Mouse (Mus musculus) intestine, embryonic 14.5 days (tissue): ENCODE results near the gene Nol3. TPM values are rescaled to one million over a fixed set of nuclear protein-coding genes. Genes with fewer than 3 reads are reported as not detected.

Experiments
- ATAC-seq: fragments of 200-750 bp; cut with Nextera tagmentation; replicated peaks from 2 replicates; pipeline ENCODE4 v1.8.0; 2017; ENCODE audit warnings: low read depth, moderate number of reproducible peaks, moderate TSS enrichment, moderate library complexity; ENCODE audit not compliant: low FRiP score, low TSS enrichment
- DNase-seq: peaks from one replicate; pipeline ENCODE4 v3.0.0-alpha.2; 2018; ENCODE audit warnings: low spot score
- H3K27ac ChIP-seq: fragments of 300-500 bp; sonication (generic); 2 replicates; pipeline ENCODE4 v1.5.1; 2014; ENCODE audit warnings: low read depth, mild to moderate bottlenecking, control low read depth
- H3K27me3 ChIP-seq: fragments of 300-500 bp; sonication (generic); replicated peaks from 2 replicates; pipeline ENCODE4 v1.6.1; 2014; ENCODE audit warnings: low read length, control low read depth; ENCODE audit not compliant: control insufficient read depth, insufficient read depth
- H3K36me3 ChIP-seq: fragments of 300-500 bp; sonication (generic); 2 replicates; pipeline ENCODE4 v1.6.1; 2014; ENCODE audit warnings: low read length, control low read depth; ENCODE audit not compliant: control insufficient read depth, insufficient read depth
- H3K4me1 ChIP-seq: fragments of 300-500 bp; sonication (generic); replicated peaks from 2 replicates; pipeline ENCODE4 v1.6.1; 2014; ENCODE audit warnings: low read length, control low read depth, mixed read lengths; ENCODE audit not compliant: control insufficient read depth, insufficient read depth
- H3K4me2 ChIP-seq: fragments of 300-500 bp; sonication (generic); 2 replicates; pipeline ENCODE4 v1.6.1; 2014; ENCODE audit warnings: low read length
- H3K4me3 ChIP-seq: fragments of 300-500 bp; sonication (generic); 2 replicates; pipeline ENCODE4 v1.5.1; 2014; ENCODE audit warnings: low read depth, low read length, control low read depth, mixed read lengths
- H3K9ac ChIP-seq: fragments of 300-500 bp; sonication (generic); 2 replicates; pipeline ENCODE4 v1.6.1; 2014; ENCODE audit warnings: mild to moderate bottlenecking, low read length
- H3K9me3 ChIP-seq: fragments of 300-500 bp; sonication (generic); 2 replicates; pipeline ENCODE4 v1.6.1; 2016; ENCODE audit warnings: low read length, control low read depth; ENCODE audit not compliant: control insufficient read depth
- WGBS: fragments of 180-500 bp; shearing (Covaris S2); extraction: QIAGEN DNeasy Blood & Tissue Kit; methylation state at CpG from one replicate; pipeline ENCODE4 v1.1.7; 2014; 5-methylcytosine and 5-hydroxymethylcytosine counted together
- polyA plus RNA-seq: library from polyadenylated mRNA; unstranded; fragments of >200 nt; fragmentation: Nextera tagmentation; extraction: Ambion mirVana; gene quantifications from 2 replicates; pipeline ENCODE4 v1.2.1, GENCODE M21; 2014

The Nol3 gene
- polyA plus RNA-seq, 1 experiment from 2014 or later: 1.3 TPM

DNA sequence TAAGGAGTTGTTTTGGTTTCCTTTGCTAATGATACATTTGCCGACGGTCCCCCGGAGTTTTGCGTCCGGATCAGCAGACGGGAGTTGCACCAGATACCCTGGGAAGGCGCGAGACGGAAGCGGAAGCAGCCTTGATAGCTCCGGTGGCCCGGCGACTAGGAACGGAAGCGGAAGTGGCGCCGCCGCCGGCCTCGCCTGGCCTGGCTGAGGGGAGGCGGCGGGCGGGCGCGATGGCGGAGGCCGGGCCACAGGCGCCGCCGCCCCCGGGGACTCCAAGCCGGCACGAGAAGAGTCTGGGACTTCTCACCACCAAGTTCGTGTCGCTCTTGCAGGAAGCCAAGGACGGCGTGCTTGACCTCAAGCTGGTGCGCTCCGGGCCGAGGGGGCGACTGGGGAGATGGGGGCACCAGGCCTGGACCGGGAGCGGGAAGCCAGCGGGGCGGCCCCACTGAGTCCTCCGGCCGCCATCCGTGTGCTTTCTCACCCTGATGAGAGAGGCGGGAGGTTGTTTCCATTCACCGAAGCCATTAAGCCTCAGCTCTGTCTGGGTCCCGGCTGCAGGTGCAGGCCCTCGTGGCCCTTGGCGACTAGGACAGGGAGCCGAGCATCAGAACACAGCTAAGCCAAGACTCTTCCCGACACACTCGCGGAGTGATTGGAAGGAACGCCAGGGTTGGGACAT, 21.7 kb downstream of the Nol3 start, which contains the start of gene E2f4:
Gene E2f4 (plus strand): TSS at position 153 of the 682 bp plus-strand sequence.
- H3K27me3 ChIP-seq: no peaks in the 10 kb centered on the region
- peak; percentile 86 for ATAC-seq
- DNase-seq: peak; percentile 90
- peaks cover 17% of the 10 kb centered on the region for H3K4me1 ChIP-seq
- H3K36me3 ChIP-seq: peaks cover 39% of the 10 kb centered on the region
- peak within 1 kb of the TSS; percentile 63 for H3K9ac ChIP-seq
- 0% methylated on average over 58 of the region's 58 CpGs for WGBS
- peak within 1 kb of the TSS; percentile 59 for H3K4me3 ChIP-seq
- H3K4me2 ChIP-seq: peak within 1 kb of the TSS; percentile 94
- no peaks in the 10 kb centered on the region for H3K9me3 ChIP-seq
- peak within 1 kb of the TSS; percentile 17; the same call in 1 of the 2 replicates for H3K27ac ChIP-seq

DNA sequence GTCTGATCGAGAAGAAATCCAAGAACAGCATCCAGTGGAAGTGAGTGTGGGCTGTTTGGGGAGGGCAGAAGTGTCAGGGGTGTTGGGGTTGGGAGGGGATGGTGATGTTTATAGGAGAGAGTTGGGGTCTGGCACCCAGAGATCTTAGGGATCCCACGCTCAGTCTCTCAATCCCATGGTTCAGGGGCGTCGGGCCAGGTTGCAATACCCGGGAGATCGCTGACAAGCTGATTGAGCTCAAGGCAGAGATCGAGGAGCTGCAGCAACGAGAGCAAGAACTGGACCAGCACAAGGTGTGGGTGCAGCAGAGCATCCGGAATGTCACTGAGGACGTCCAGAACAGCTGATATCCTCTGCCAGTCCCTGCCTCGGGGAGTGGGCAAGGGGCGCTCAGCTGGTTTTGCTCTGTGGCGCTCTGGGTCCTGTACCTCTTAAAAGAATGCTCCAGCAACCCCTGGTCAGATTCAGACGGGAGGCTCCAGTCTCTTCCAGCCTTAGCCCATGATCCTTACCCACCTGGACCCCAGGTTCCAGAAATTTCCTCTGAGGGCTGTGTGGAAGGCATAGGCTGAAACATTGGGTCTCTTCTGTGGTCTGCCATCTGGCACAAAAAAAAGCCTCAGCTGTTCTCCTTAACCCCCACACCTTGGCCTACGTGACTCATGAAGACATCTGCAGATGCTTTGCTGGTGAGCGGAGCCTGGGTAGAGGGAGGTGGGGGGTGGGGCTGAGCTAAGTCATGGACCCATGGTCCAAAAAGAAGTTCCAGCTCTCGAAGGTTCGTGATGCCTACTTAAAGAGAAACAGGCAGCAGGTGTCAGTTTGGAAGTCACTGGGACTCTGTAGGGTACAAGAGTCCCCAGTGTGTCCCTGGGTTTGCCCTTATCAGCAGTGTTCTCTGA, 22.7 kb downstream of the Nol3 start:
- peaks cover 48% of the 10 kb centered on the region for H3K36me3 ChIP-seq
- peak overlapping the region; percentile 63 for H3K9ac ChIP-seq
- 59% methylated on average over 18 of the region's 18 CpGs for WGBS
- DNase-seq: no peak
- H3K27ac ChIP-seq: no peak overlapping the region
- no peak for ATAC-seq
- no peaks in the 10 kb centered on the region for H3K9me3 ChIP-seq
- H3K4me3 ChIP-seq: peak overlapping the region; percentile 59
- peak overlapping the region; percentile 94 for H3K4me2 ChIP-seq
- H3K27me3 ChIP-seq: no peaks in the 10 kb centered on the region
- H3K4me1 ChIP-seq: peaks cover 17% of the 10 kb centered on the region

DNA sequence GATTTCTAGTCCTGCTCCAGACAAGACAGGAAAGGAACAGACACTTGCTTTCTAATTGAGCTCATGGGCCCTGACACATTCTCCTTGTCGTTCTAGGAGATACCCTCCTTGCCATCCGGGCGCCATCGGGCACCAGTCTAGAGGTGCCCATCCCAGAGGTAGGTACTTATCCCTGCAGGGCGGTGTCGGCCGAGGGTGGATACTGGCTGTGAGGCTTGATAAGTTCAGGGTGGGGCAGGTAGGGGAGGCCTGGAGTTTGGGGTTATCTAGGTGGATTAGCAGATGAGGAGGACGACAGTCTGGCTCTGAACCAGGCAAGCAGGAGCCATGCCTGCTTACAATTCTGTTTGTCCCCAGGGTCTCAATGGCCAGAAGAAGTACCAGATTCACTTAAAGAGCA, 24.0 kb downstream of the Nol3 start:
- Histone ChIP-seq H3K4me2 (no peak overlapping the region), H3K4me1 (peaks cover 24% of the 10 kb centered on the region), H3K27me3 (no peaks in the 10 kb centered on the region), H3K4me3 (no peak overlapping the region), H3K9me3 (no peaks in the 10 kb centered on the region), H3K36me3 (peaks cover 59% of the 10 kb centered on the region), H3K9ac (no peak overlapping the region), H3K27ac (no peak overlapping the region)
- no peak for DNase-seq
- no peak for ATAC-seq
- 94% methylated on average over 8 of the region's 8 CpGs for WGBS

DNA sequence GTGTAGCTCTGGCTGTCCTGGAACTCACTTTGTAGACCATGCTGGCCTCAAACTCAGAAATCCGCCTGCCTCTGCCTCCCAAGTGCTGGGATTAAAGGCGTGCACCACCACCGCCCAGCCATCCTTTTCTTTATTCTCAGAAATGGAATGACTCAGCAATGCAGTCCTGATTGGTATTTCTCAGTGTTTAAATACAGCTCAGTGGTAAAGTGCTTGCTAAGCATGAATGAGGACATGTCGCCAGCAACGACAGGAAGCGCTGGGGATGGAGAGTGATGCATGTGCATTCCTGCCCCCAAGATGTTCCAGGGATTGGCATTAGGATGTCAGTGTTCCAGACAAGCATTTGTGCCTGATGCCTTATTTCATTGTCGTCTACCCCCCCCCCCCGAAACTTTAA, 27.5 kb downstream of the Nol3 start:
- Histone ChIP-seq H3K4me3 (no peak overlapping the region), H3K4me1 (peaks cover 22% of the 10 kb centered on the region), H3K27ac (no peak overlapping the region), H3K9me3 (no peaks in the 10 kb centered on the region), H3K4me2 (no peak overlapping the region), H3K27me3 (no peaks in the 10 kb centered on the region), H3K9ac (no peak overlapping the region), H3K36me3 (peaks cover 67% of the 10 kb centered on the region)
- no peak for DNase-seq
- ATAC-seq: no peak
- 80% methylated on average over 8 of the region's 8 CpGs for WGBS

DNA sequence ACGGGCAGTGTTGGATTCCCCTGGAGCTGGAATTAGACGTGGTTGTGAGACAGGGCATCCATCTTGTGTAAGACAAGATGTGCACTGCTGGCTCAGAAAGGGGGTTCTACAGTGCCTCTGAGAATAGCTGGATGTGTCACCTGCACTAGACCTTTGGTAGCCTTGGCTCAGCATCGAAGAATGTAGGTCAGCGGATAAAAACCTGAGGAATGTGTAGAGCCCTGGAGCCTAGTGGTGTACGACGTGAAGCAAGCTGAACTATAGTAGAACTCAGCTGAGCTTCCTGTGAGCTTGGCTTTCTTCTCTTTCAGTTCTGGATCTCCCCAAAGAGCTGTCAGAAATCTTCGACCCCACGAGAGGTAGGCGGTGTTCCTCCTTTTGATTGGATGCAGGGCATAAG, 27.9 kb downstream of the Nol3 start:
- ATAC-seq: no peak
- no peaks in the 10 kb centered on the region for H3K27me3 ChIP-seq
- no peak overlapping the region for H3K27ac ChIP-seq
- WGBS: 84% methylated on average over 9 of the region's 9 CpGs
- no peak overlapping the region for H3K4me2 ChIP-seq
- H3K4me1 ChIP-seq: peaks cover 18% of the 10 kb centered on the region
- H3K4me3 ChIP-seq: no peak overlapping the region
- DNase-seq: no peak
- no peak overlapping the region for H3K9ac ChIP-seq
- no peaks in the 10 kb centered on the region for H3K9me3 ChIP-seq
- H3K36me3 ChIP-seq: peaks cover 69% of the 10 kb centered on the region

DNA sequence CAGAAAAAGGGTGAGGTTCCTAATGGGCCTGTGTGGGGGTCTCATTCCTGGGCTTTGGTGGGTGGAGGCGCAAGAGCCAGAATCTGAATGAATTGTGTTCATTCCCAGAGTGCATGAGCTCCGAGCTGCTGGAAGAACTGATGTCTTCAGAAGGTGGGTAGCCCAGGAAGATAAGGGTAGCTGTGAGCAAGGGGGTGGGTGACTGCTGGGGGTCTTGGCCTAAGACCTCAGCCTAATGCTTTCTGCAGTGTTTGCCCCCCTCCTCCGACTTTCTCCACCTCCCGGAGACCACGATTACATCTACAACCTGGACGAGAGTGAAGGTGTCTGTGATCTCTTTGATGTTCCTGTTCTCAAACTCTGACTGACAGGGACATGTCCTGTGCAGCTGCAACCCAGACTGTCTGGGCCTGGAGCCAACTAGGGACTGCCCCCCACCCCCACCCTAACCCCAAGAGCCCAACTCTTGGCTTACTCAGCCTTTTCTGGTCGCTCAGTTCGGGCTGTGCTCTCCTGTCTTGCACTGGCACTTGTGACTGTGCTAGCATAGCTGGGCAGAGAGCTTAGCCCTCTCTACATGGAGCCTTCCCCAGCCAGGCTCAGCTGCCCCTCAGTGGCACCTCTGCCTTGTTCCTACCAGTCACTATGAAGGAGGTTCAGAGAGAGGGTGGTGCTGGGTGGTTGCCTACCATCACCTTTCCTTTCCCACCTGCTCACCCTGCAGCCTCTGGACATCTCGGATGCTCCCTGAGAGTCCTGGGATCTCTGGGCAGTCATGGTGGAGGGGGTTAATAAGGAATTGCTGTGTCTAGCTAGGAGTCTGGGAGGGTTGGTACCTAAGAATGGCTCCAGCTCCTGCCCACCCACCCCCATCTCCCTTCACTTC, 28.6 kb downstream of the Nol3 start:
- no peak; the same call in 1 of the 2 replicates for ATAC-seq
- WGBS: 62% methylated on average over 9 of the region's 9 CpGs
- Histone ChIP-seq H3K9ac (no peak overlapping the region), H3K4me2 (no peak overlapping the region), H3K27me3 (no peaks in the 10 kb centered on the region), H3K36me3 (peaks cover 65% of the 10 kb centered on the region), H3K4me1 (peaks cover 15% of the 10 kb centered on the region), H3K9me3 (no peaks in the 10 kb centered on the region), H3K27ac (peak overlapping the region; percentile 77; the same call in 1 of the 2 replicates), H3K4me3 (no peak overlapping the region)
- DNase-seq: no peak

DNA sequence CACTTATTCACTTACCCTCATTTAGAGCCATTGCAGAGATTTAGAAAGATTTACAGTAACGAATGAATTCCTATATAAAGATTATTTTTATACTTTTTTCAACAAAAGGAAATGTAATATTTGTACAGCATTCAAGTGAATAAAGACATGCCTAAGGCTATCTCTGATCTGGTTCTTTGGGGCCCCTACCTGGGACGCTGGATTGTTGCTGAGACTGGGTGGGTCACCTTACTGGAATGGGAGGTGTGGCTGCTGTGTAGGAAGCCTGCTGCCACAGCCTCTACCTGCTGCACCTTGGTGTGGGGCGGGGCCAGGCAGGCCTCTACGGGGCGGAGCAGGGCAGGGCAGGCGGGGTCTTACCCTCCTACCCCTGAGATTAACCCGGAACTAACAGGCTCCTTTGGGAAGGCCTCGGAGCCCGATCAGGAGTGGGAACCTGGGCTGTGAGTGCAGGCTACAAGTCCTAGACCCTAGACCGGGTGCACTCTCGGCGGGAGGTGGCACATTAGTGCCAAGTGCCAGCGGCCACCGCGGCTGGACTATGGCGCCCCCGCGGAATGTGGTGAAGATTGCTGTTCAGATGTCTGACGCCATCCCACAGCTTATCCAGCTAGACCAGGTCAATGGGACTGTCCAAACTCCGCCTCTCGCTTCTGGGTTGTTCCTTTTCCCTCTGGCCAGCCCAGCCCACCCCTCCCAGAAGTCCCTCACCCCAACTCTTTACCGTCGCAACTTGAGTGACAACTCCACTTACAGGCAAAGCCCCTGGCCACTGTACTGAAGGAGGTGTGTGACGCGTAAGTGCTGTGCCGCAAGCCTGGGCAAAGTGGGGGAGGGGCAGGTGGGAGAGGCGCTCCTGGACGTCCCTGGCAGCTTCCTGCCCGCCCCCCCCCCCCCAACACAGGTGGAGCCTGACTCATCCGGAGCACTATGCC, 29.5 kb downstream of the Nol3 start, which contains the start of gene Elmo3:
Gene Elmo3 (plus strand): TSS at position 391 of the 935 bp plus-strand sequence.
- H3K27me3 ChIP-seq: no peaks in the 10 kb centered on the region
- peak within 1 kb of the TSS; percentile 40 for H3K4me3 ChIP-seq
- peaks cover 56% of the 10 kb centered on the region for H3K36me3 ChIP-seq
- H3K9ac ChIP-seq: peak within 1 kb of the TSS; percentile 53
- ATAC-seq: peak; percentile 90
- peak within 1 kb of the TSS; percentile 63 for H3K4me2 ChIP-seq
- 5% methylated on average over 30 of the region's 30 CpGs for WGBS
- DNase-seq: peak; percentile 88
- H3K4me1 ChIP-seq: peaks cover 15% of the 10 kb centered on the region
- no peaks in the 10 kb centered on the region for H3K9me3 ChIP-seq
- peak within 1 kb of the TSS; percentile 77 for H3K27ac ChIP-seq
